Mouse (Mus musculus): ENCODE measurements around the gene Uba7.

The Uba7 gene

GRCm38 (mm10) chr9:107975399-107976386, at the start of gene Uba7:
Uba7 (plus strand) TSS chr9:107975505.
- TF ChIP-seq GATA4 (IDR thresholded peaks at IDR 0.05; ENCODE audit: insufficient replicate concordance, low read length), result peak; percentile 97

GRCm38 (mm10) chr9:107926920-107927420, 48.3 kb upstream of the Uba7 start:
- no peak for TF ChIP-seq GATA4 (IDR thresholded peaks at IDR 0.05; ENCODE audit: insufficient replicate concordance, low read length)

- no peak for TF ChIP-seq GATA4 (IDR thresholded peaks at IDR 0.05; ENCODE audit: insufficient replicate concordance, low read length)
Observed at GRCm38 (mm10) chr9:107927749-107928148, 47.6 kb upstream of the Uba7 start.

- TF ChIP-seq GATA4 (IDR thresholded peaks at IDR 0.05; ENCODE audit: insufficient replicate concordance, low read length), result no peak
Observed at GRCm38 (mm10) chr9:107928169-107928568, 47.1 kb upstream of the Uba7 start, which contains the start of gene Actl11. Actl11 (plus strand) TSS chr9:107928469.

- TF ChIP-seq GATA4 (IDR thresholded peaks at IDR 0.05; ENCODE audit: insufficient replicate concordance, low read length), result no peak
Observed at GRCm38 (mm10) chr9:107932221-107932620, 43.1 kb upstream of the Uba7 start.

GRCm38 (mm10) chr9:107934146-107934545, 41.2 kb upstream of the Uba7 start:
- TF ChIP-seq GATA4 (IDR thresholded peaks at IDR 0.05; ENCODE audit: insufficient replicate concordance, low read length), result no peak

GRCm38 (mm10) chr9:107935374-107935773, 39.9 kb upstream of the Uba7 start, which contains the start of gene Camkv:
Camkv (plus strand) TSS chr9:107935674.
- no peak for TF ChIP-seq GATA4 (IDR thresholded peaks at IDR 0.05; ENCODE audit: insufficient replicate concordance, low read length)

GRCm38 (mm10) chr9:107935790-107936214, 39.5 kb upstream of the Uba7 start:
- no peak for TF ChIP-seq GATA4 (IDR thresholded peaks at IDR 0.05; ENCODE audit: insufficient replicate concordance, low read length)

GRCm38 (mm10) chr9:107936215-107936822, 39.0 kb upstream of the Uba7 start:
- no peak for TF ChIP-seq GATA4 (IDR thresholded peaks at IDR 0.05; ENCODE audit: insufficient replicate concordance, low read length)

- TF ChIP-seq GATA4 (IDR thresholded peaks at IDR 0.05; ENCODE audit: insufficient replicate concordance, low read length), result no peak
Observed at GRCm38 (mm10) chr9:107936831-107937230, 38.5 kb upstream of the Uba7 start.

GRCm38 (mm10) chr9:107947241-107948194, 27.8 kb upstream of the Uba7 start:
- no peak for TF ChIP-seq GATA4 (IDR thresholded peaks at IDR 0.05; ENCODE audit: insufficient replicate concordance, low read length)

GRCm38 (mm10) chr9:107949184-107949921, 26.0 kb upstream of the Uba7 start:
- no peak for TF ChIP-seq GATA4 (IDR thresholded peaks at IDR 0.05; ENCODE audit: insufficient replicate concordance, low read length)

GRCm38 (mm10) chr9:107949922-107950235, 25.4 kb upstream of the Uba7 start, which contains the start of gene Traip:
Traip (plus strand) TSS chr9:107950136.
- no peak for TF ChIP-seq GATA4 (IDR thresholded peaks at IDR 0.05; ENCODE audit: insufficient replicate concordance, low read length)

All from liver, adult (tissue).